Mouse (Mus musculus) erythroid progenitor cell, adult 5-6 weeks (primary cell): ENCODE data around the gene Kptn. TPM values are rescaled to one million over a fixed set of nuclear protein-coding genes. Genes with fewer than 3 reads are reported as not detected.

Experiments used
- ATAC-seq: replicated peaks from 2 replicates; pipeline ENCODE4 v1.8.0; 2016; ENCODE audit warnings: moderate number of reproducible peaks, mild to moderate bottlenecking, moderate TSS enrichment, inconsistent platforms; ENCODE audit not compliant: poor library complexity, low FRiP score, severe bottlenecking
- total RNA-seq, 2 experiments: library from RNA; stranded (forward) in 1 of 2; stranded (reverse) in 1 of 2; fragments of 150-400 nt in 1 of 2; fragments of 186-747, 209-891 nt in 1 of 2; gene quantifications; 2 replicates each; pipeline versions ENCODE4 v1.2.3 to v1.2.4; 2015 to 2017; ENCODE audit warnings: low replicate concordance in 2 of 2

The Kptn gene
- total RNA-seq, 2 experiments from 2014 or later: 2.9 to 5.2 TPM

DNA sequence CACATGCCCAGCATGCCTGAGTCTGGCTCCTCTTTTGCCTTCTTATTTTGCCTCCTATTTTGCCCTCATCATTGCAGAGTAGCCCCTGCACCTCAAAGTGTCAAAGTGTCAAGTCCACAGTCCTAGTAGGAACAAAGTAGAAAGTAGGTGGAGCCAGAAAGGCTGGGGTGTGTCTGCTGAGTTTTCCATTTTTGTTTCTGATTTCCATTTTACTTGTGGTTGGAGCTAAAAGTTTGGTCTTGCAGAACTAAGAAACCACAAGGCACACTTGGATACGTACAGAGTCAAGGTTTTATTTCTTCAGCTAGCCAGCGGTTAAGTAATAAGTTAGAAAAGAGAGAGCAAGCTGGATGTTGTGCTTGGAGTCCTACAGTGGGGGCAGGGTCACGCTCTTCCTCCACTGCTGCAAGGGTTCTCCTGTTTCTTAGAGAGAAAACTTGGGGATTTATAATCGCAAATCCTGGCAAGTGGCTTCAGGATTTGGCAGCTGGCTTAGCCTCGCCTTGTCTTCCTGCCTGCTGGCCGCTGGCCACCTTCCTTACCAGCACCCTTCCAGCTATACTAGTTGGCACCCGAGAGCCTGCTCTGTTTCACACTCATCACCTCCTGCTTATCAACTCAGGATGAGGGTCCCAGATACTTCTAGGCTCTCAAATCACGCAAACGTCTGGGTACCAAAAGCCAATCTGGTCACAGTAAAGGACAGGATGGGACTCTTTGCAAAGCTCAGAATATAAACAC lies 35.6 kb downstream of the Kptn start:
- ATAC-seq: no peak

DNA sequence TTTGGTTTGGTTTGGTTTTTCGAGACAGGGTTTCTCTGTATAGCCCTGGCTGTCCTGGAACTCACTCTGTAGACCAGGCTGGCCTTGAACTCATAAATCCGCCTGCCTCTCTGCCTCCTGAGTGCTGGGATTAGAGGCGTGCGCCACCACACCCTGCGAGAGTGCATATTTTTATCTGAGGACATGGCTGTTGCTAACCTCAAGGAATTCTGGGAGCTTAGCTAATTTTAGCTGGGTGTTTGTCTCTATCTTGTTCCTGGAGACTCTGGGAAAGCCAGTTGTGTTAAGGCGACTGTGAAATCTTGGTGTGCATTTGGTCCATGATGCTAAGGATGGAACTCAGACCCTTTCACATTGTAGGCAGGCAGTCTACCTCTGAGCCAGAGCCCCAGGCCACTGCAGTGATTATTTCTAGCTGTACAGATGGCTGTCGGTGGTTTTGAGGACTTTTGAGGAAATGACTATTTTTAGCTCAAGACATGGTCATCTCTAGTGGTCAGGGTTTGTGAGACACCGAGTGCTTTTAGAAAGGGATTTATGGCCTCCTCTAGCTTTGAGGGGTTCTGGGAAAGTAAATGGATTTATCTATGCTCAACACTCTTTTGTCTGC lies 36.5 kb downstream of the Kptn start:
- ATAC-seq: no peak

DNA sequence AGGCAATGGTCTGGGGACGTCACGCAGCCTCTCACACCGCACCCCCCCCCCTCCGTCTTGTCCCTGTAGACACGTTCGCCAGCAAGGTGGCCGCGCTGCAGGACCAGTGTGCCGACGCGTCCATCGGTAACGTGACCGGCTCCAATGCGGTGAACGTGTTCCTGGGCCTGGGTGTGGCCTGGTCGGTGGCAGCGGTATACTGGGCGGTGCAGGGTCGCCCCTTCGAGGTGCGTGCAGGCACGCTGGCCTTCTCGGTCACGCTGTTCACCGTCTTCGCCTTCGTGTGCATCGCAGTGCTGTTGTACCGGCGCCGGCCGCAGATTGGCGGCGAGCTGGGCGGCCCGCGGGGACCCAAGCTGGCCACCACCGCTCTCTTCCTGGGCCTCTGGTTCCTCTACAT lies 39.0 kb downstream of the Kptn start:
- no peak; the same call in 1 of the 2 replicates for ATAC-seq

DNA sequence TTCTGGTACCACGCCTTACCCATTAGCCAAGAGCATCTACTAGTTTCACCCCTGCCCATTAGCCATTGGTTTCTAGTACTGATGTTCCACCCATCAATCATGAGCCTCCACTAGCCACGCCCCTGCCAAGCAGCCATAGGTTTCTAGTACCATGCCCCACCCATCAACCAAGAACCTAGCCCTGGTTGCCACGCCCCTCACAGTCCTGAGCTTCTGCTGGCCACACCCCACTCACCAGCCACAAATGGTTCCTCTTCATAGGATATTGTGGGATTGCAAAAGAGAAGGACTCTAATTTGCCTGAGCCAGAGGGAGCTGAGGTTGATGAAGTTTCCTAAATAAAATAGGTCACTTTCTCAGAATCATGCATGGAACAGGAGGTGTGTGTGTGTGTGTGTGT lies 41.0 kb downstream of the Kptn start:
- no peak; the same call in 1 of the 2 replicates for ATAC-seq

DNA sequence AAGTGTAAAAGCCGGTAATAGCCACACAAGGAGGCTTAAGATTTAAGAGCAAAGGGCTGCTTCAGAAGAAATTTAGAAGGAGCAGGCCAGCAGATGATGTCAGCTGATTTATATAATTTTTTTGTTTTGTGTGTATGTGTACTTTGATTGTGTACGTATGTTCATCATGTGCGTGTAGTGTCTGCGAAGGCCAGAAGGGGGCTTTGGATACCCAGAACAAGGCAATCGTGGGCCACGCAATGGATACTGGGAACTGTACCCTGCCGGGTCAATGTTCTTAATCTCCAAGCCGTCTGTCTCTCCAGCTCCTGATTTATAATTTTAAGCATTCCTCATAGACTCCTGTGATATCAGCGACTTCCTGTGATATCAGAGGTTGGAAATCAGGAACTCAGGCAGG lies 41.6 kb downstream of the Kptn start:
- no peak for ATAC-seq

DNA sequence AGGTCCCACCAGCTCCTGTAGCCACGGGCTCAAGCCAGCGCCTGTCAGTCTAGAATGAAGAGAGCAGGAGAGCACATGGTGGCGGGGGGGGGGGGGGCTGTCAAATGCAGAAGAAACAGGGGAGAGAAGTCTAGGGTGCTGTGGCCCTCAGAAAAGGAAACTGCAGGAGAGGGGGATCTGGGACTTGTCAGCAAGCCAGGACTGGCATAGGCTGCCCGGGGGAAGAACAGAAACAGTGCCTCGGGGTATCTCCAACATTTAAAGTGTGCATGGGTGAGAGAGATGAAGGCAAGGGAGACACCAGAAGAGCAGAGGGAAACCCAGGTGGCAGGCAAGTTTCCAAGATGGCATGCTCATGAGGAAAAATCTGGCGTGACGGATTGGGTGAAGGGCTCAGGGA lies 42.3 kb downstream of the Kptn start:
- no peak for ATAC-seq

DNA sequence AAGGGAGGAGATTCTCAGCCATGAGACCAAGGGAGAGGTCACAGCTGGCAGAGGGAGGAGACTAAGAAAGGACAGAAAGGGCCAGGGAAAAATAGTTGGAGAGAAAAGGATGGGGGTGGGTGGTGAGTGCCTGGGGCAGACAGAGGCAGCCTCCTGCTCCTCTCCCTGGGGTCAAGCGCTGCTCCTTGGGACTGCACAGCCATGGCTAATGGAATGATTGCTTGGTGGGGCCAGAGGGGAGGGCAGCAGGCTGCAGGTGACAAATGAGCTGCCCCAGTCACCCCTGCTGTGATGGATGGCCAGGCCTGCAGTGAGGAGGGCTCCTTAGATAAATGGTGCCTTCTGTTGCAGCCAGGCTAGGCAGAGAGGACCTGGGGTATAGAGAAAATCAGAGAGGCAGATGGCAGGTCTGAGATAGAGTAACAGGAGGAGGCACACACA lies 52.5 kb downstream of the Kptn start:
- no peak for ATAC-seq

DNA sequence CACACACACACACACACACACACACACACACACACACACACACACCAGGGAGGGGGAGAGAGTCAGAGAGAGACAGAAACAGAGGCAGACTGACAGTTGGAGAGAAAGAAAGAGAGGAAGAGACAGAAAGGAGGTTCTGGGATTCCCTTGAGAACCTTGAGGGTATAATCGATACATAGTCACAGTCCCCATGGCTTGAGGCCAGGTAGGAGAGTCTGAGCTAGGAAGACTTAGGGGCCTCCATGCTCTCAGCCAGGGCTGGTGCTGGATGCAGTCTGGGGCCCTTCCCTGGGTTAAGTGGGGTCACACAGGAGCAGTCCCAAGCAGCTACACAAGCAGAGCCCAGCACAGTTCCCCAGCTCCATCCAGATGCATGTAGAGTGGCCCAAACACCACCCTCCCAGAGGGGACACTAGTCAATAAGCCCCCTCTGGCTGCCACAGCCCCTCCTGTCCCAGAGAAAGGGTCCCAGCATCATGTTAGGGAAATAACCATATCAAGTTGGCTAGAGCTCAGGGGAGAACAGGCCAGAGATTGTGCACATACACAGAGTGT lies 53.0 kb downstream of the Kptn start:
- ATAC-seq: no peak

DNA sequence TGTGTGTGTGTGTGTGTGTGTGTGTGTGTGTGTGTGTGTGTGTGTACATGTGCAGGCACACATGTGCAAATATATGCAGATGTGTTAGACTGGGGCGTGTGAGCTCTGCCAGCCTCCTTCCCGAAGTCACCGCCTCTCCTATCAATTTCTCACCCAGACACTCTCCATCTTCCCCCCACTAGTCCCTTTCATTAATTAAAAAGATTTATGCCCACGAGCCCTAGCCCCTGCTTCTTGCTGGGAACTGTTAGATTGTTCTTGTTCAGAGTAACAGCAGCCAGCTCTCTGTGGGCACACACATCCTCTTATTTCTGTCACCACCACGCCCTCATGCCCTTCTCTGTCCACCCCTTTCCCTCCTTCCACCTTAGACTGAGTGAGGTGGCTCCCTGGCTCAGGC lies 53.5 kb downstream of the Kptn start:
- no peak for ATAC-seq

DNA sequence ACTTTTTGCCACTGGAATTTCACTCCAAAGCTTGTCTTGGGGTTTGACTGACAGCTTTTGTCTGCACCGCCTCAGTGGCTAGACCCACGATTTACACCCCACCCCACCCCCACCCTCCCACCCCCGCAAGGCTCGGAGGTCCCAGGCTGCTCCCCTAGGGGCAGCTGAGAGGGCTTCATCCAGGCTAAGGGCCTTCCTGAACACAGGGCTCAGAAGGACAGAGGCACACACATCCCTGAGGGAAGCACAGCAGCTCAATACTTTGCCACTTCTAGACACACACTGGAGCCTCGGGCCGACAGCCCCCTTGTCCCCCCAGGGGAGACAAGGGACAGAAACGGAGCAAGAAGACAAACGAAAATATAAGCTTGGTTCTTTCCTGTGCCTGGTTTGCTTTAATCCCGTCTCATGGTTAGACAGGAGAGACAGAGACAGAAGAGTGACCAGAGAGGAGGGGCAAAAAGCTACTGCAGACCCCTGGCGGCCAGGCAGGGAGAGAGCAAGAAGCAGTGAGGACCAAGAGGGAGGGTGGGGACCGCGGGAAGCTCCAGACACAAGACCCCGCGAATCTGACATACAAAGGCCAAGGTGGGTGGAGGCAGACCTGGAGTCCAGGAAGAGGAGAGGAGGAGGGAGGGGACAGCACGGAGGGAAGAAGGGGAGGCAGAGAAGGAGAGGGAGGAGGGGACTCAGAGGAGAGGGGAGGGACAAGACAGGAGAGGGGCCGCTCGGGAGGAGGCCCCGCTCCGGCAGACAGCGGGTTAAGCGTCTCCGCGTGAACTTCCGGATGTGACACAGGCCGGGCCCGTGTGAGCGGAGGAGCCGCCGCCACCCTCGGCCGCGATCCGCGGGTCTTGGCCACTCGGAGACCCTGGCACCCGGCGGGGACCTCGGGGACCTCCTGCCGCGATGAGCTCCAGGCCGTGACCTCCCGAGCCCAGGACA lies 55.2 kb downstream of the Kptn start, which contains the start of gene Meis3:
Gene Meis3, plus strand, starts transcription at position 494 of the 945 bp plus-strand sequence.
- ATAC-seq: no peak

DNA sequence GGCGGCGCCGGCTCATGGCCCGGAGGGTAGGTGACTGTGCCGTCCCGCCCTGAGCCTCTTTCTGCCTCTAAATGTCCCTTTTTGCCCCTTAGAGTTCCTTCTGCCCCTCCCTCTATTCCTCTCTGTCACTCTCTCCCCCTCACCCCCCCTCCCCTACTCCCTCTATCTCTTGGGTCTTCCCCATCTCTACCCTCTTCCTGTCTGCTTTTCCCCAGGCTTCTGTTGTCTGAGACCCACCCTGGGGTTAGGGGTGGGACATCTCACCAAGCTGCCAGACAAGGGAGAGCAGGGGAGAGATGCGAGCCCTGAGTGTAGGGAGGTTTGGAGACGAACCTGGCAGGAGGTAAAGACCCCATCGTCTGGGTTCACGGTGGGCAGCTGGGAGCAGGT lies 55.8 kb downstream of the Kptn start:
- no peak for ATAC-seq

Other genes starting within 250 kb of the Kptn start
- gene Crx, start 239.9 kb upstream of the Kptn start, total RNA-seq (2015; ENCODE audit: low replicate concordance): not detected in 2 replicates
- not detected in 2 replicates for gene Crx, start 239.9 kb upstream of the Kptn start, total RNA-seq (2017; ENCODE audit: low replicate concordance)
- gene Crxos, start 237.3 kb upstream of the Kptn start, total RNA-seq (2015; ENCODE audit: low replicate concordance): not detected in 2 replicates
- not detected in 2 replicates for gene Crxos, start 237.3 kb upstream of the Kptn start, total RNA-seq (2017; ENCODE audit: low replicate concordance)
- gene Selenow, start 197.5 kb upstream of the Kptn start, total RNA-seq (2015; ENCODE audit: low replicate concordance): 52.4 and 65.6 TPM in 2 replicates
- 19.6 and 25.3 TPM in 2 replicates for gene Selenow, start 197.5 kb upstream of the Kptn start, total RNA-seq (2017; ENCODE audit: low replicate concordance)
- gene Nop53, start 173.8 kb upstream of the Kptn start, total RNA-seq (2015; ENCODE audit: low replicate concordance): 23.9 and 38.2 TPM in 2 replicates
- 66.1 and 114 TPM in 2 replicates for gene Nop53, start 173.8 kb upstream of the Kptn start, total RNA-seq (2017; ENCODE audit: low replicate concordance)
- gene Ehd2, start 152.3 kb upstream of the Kptn start, total RNA-seq (2015; ENCODE audit: low replicate concordance): 2.9 and 5.4 TPM in 2 replicates
- gene Ehd2, start 152.3 kb upstream of the Kptn start, total RNA-seq (2017; ENCODE audit: low replicate concordance): 0.64 and 0.76 TPM in 2 replicates
- gene Bicra, start 72.0 kb upstream of the Kptn start, total RNA-seq (2015; ENCODE audit: low replicate concordance): 5.4 and 16.6 TPM in 2 replicates
- 1.9 and 2.0 TPM in 2 replicates for gene Bicra, start 72.0 kb upstream of the Kptn start, total RNA-seq (2017; ENCODE audit: low replicate concordance)
- not detected in 2 replicates for gene Zfp541, start 58.1 kb upstream of the Kptn start, total RNA-seq (2015; ENCODE audit: low replicate concordance)
- gene Zfp541, start 58.1 kb upstream of the Kptn start, total RNA-seq (2017; ENCODE audit: low replicate concordance): not detected in 2 replicates
- 282 and 315 TPM in 2 replicates for gene Napa, start 21.4 kb upstream of the Kptn start, total RNA-seq (2015; ENCODE audit: low replicate concordance)
- 141 and 162 TPM in 2 replicates for gene Napa, start 21.4 kb upstream of the Kptn start, total RNA-seq (2017; ENCODE audit: low replicate concordance)
- not detected in 2 replicates for gene Slc8a2, start 9.9 kb downstream of the Kptn start, total RNA-seq (2015; ENCODE audit: low replicate concordance)
- gene Slc8a2, start 9.9 kb downstream of the Kptn start, total RNA-seq (2017; ENCODE audit: low replicate concordance): 0.26 TPM in 1 of 2 replicates, not detected in the other
- 1.3 TPM in 1 of 2 replicates, not detected in the other for gene Meis3, start 55.2 kb downstream of the Kptn start, total RNA-seq (2015; ENCODE audit: low replicate concordance)
- gene Meis3, start 55.2 kb downstream of the Kptn start, total RNA-seq (2017; ENCODE audit: low replicate concordance): not detected in 2 replicates
- 2.5 and 2.9 TPM in 2 replicates for gene Dhx34, start 102.1 kb downstream of the Kptn start, total RNA-seq (2015; ENCODE audit: low replicate concordance)
- 0.76 and 4.6 TPM in 2 replicates for gene Dhx34, start 102.1 kb downstream of the Kptn start, total RNA-seq (2017; ENCODE audit: low replicate concordance)
- gene C5ar2, start 124.3 kb downstream of the Kptn start, total RNA-seq (2015; ENCODE audit: low replicate concordance): 2.2 and 8.4 TPM in 2 replicates
- gene C5ar2, start 124.3 kb downstream of the Kptn start, total RNA-seq (2017; ENCODE audit: low replicate concordance): 1.8 and 3.3 TPM in 2 replicates
- gene C5ar1, start 139.6 kb downstream of the Kptn start, total RNA-seq (2015; ENCODE audit: low replicate concordance): 5.4 and 8.0 TPM in 2 replicates
- gene C5ar1, start 139.6 kb downstream of the Kptn start, total RNA-seq (2017; ENCODE audit: low replicate concordance): 2.3 and 5.0 TPM in 2 replicates
- 6.8 and 9.6 TPM in 2 replicates for gene Inafm1, start 153.7 kb downstream of the Kptn start, total RNA-seq (2015; ENCODE audit: low replicate concordance)
- 16.3 and 19.3 TPM in 2 replicates for gene Inafm1, start 153.7 kb downstream of the Kptn start, total RNA-seq (2017; ENCODE audit: low replicate concordance)
- 15.1 and 25.6 TPM in 2 replicates for gene Ccdc9, start 166.9 kb downstream of the Kptn start, total RNA-seq (2015; ENCODE audit: low replicate concordance)
- gene Ccdc9, start 166.9 kb downstream of the Kptn start, total RNA-seq (2017; ENCODE audit: low replicate concordance): 27.7 and 39.5 TPM in 2 replicates
- 0.42 and 3.2 TPM in 2 replicates for gene Bbc3, start 188.5 kb downstream of the Kptn start, total RNA-seq (2015; ENCODE audit: low replicate concordance)
- 0.76 and 2.6 TPM in 2 replicates for gene Bbc3, start 188.5 kb downstream of the Kptn start, total RNA-seq (2017; ENCODE audit: low replicate concordance)